Mouse (Mus musculus): Measurements from ENCODE around the gene 2510002D24Rik. TPM values are rescaled to one million over a fixed set of nuclear protein-coding genes. Genes with fewer than 3 reads are reported as not detected.

The 2510002D24Rik gene
- total and polyA plus RNA-seq, 2 experiments from 2014 or later: 32.8 to 55.4 TPM

GRCm38 (mm10) chr16:18876091-18876441 lies 39.7 kb downstream of the 2510002D24Rik start:
- Histone ChIP-seq H3K36me3 (ENCODE audit: insufficient read depth, low read length) (peaks cover 21% of the 10 kb centered on the region), H3K27me3 (ENCODE audit: insufficient read depth, low read length) (no peaks in the 10 kb centered on the region), H3K27ac (ENCODE audit: low read depth, low read length) (peak overlapping the region; percentile 88), H3K4me3 (ENCODE audit: low read depth, low read length) (peak overlapping the region; percentile 89), H3K4me1 (ENCODE audit: insufficient read depth, low read length) (peaks cover 4% of the 10 kb centered on the region; the same call in 1 of the 2 replicates), H3K4me2 (ENCODE audit: low read depth, low read length, poor library complexity, severe bottlenecking) (peak overlapping the region; percentile 75), H3K9me3 (ENCODE audit: low read length) (no peaks in the 10 kb centered on the region), H3K9ac (replicated peaks; ENCODE audit: low read length, poor library complexity, severe bottlenecking) (peak overlapping the region; percentile 81)
- DNase-seq (ENCODE audit: low spot score) (no peak), ATAC-seq (ENCODE audit: low FRiP score) (no peak; the same call in 1 of the 2 replicates)
- TF ChIP-seq CTCF (IDR thresholded peaks at IDR 0.05): no peak
- WGBS: under 1% methylated on average over 17 of the region's 17 CpGs

DNA sequence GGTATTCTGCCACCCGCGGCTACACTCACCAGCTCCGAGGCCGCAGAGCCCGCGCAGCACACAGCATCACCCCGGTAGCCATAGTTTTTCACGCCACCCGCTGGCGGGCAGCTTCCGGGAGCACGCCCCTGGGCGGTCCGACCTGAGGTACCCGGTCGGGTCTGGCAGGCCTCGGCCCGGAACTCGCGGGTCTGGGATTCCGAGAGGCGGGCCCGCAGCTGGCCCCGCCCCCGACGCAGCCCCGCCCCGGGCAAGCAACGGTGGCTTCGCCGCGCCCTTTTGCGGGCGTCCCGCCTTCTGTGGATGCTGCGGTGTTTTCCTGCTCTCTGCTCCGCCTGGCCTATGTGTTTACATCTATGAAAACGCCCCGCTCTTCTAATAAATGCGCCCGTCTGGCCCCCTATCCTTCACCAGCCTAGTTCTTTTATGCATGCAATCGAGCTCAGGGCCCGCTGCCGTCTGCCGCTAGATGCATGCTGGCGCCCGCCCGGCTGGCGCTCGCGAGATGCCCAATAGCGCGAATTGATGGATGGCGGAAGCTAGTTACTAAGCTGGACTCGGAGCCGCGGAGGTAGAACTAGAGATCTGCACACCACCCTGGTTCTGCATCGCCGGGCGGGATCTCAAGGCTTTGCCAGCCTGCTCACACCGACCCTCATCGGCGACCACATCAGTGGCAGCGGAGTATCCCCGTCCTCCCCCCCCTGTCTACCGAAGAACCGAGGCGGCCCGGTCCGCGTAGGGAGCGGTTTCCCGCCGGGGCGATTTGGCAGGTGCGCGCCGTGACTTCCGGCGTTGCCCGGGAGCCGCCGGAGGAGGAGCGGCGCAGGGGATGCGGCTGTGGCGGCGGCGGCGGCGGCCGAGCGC lies 40.3 kb downstream of the 2510002D24Rik start, which contains the start of the genes Mrpl40 and Hira:
Gene Mrpl40, minus strand, starts transcription at position 421 of the 867 bp plus-strand sequence.
Gene Hira, plus strand, starts transcription at position 596 of the 867 bp plus-strand sequence.
- peaks cover 21% of the 10 kb centered on the region for H3K36me3 ChIP-seq (ENCODE audit: insufficient read depth, low read length)
- peak; percentile 90 for DNase-seq (ENCODE audit: low spot score)
- H3K9ac ChIP-seq (replicated peaks; ENCODE audit: low read length, poor library complexity, severe bottlenecking): peak within 1 kb of the TSS; percentile 81
- no peaks in the 10 kb centered on the region for H3K9me3 ChIP-seq (ENCODE audit: low read length)
- no peaks in the 10 kb centered on the region for H3K27me3 ChIP-seq (ENCODE audit: insufficient read depth, low read length)
- 1% methylated on average over 83 of the region's 93 CpGs for WGBS
- peaks cover 4% of the 10 kb centered on the region; the same call in 1 of the 2 replicates for H3K4me1 ChIP-seq (ENCODE audit: insufficient read depth, low read length)
- peak within 1 kb of the TSS; percentile 75 for H3K4me2 ChIP-seq (ENCODE audit: low read depth, low read length, poor library complexity, severe bottlenecking)
- H3K27ac ChIP-seq (ENCODE audit: low read depth, low read length): peak within 1 kb of the TSS; percentile 88
- ATAC-seq (ENCODE audit: low FRiP score): peak; percentile 90
- H3K4me3 ChIP-seq (ENCODE audit: low read depth, low read length): peak within 1 kb of the TSS; percentile 89
- TF ChIP-seq CTCF (IDR thresholded peaks at IDR 0.05): no peak

DNA sequence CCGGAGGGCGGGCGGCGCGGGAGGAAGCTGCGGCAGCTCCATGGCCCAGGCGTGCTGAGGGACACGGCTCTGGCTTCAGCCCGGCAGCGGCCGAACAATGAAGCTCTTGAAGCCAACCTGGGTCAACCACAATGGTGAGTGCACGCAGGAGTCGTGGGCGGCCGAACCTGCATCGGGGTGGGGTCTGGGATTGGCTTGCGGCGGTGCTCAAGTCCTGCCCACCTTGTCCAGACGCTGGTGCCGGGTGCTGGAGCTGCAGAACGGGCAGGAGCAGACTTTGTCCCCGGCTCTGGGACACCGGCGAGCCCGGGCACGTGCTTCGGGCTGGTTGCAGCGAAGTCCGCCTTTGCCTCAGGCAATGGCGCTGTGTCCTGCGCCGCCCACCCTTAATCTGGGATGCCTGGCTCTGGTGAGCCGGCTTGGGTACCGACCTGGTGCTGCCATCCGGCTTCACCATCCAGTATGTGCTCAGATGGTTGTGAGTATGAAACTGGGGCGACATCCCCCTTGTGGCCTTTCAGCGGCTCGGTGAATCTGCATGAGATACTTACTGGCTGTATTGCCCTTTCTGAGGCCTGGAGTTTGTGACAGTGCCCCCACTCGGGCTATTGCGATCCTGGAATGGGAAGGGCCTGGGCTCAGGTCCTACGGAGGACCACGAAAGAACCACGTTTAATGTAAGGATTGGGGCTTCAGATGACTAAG lies 41.2 kb downstream of the 2510002D24Rik start:
- H3K4me2 ChIP-seq (ENCODE audit: low read depth, low read length, poor library complexity, severe bottlenecking): peak overlapping the region; percentile 75
- H3K4me3 ChIP-seq (ENCODE audit: low read depth, low read length): peak overlapping the region; percentile 89
- TF ChIP-seq CTCF (IDR thresholded peaks at IDR 0.05): peak; percentile 70
- under 1% methylated on average over 38 of the region's 43 CpGs for WGBS
- peak overlapping the region; percentile 81 for H3K9ac ChIP-seq (replicated peaks; ENCODE audit: low read length, poor library complexity, severe bottlenecking)
- no peaks in the 10 kb centered on the region for H3K9me3 ChIP-seq (ENCODE audit: low read length)
- no peaks in the 10 kb centered on the region for H3K27me3 ChIP-seq (ENCODE audit: insufficient read depth, low read length)
- peak overlapping the region; percentile 88 for H3K27ac ChIP-seq (ENCODE audit: low read depth, low read length)
- peak; percentile 44 for ATAC-seq (ENCODE audit: low FRiP score)
- peaks cover 4% of the 10 kb centered on the region; the same call in 1 of the 2 replicates for H3K4me1 ChIP-seq (ENCODE audit: insufficient read depth, low read length)
- peak; percentile 85 for DNase-seq (ENCODE audit: low spot score)
- H3K36me3 ChIP-seq (ENCODE audit: insufficient read depth, low read length): peaks cover 13% of the 10 kb centered on the region

GRCm38 (mm10) chr16:18878091-18878720 lies 41.8 kb downstream of the 2510002D24Rik start:
- Histone ChIP-seq H3K4me1 (ENCODE audit: insufficient read depth, low read length) (peaks cover 4% of the 10 kb centered on the region; the same call in 1 of the 2 replicates), H3K4me3 (ENCODE audit: low read depth, low read length) (peak overlapping the region; percentile 89), H3K36me3 (ENCODE audit: insufficient read depth, low read length) (peaks cover 9% of the 10 kb centered on the region), H3K27ac (ENCODE audit: low read depth, low read length) (peak overlapping the region; percentile 88), H3K9ac (replicated peaks; ENCODE audit: low read length, poor library complexity, severe bottlenecking) (peak overlapping the region; percentile 81), H3K9me3 (ENCODE audit: low read length) (no peaks in the 10 kb centered on the region), H3K4me2 (ENCODE audit: low read depth, low read length, poor library complexity, severe bottlenecking) (peak overlapping the region; percentile 75), H3K27me3 (ENCODE audit: insufficient read depth, low read length) (no peaks in the 10 kb centered on the region)
- ATAC-seq (ENCODE audit: low FRiP score) (peak; percentile 1; the same call in 1 of the 2 replicates), DNase-seq (ENCODE audit: low spot score) (no peak)
- TF ChIP-seq CTCF (IDR thresholded peaks at IDR 0.05): peak; percentile 30
- 21% methylated on average over 20 of the region's 20 CpGs for WGBS

DNA sequence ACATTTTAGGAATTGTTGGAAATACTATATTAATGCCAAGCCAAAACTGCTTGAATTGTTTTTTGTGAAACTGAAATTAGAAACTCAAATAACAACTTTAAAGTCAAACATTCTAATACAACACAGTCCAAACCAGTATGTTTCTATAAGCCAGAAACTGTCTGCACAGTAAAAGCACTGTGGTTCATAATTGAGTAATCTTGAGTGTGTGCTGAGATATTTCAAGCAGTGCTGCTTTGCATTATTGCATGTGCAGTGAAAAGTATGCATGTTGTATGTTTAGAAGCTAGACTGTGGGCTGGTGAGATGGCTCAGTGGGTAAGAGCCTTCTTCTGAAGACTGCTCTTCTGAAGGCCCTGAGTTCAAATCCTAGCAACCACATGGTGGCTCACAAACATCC lies 47.7 kb downstream of the 2510002D24Rik start:
- no peak for ATAC-seq (ENCODE audit: low FRiP score)
- Histone ChIP-seq H3K36me3 (ENCODE audit: insufficient read depth, low read length) (peaks cover 3% of the 10 kb centered on the region; the same call in 1 of the 2 replicates), H3K4me2 (ENCODE audit: low read depth, low read length, poor library complexity, severe bottlenecking) (no peak overlapping the region), H3K4me1 (ENCODE audit: insufficient read depth, low read length) (peaks cover 4% of the 10 kb centered on the region; the same call in 1 of the 2 replicates), H3K27ac (ENCODE audit: low read depth, low read length) (no peak overlapping the region), H3K9me3 (ENCODE audit: low read length) (no peaks in the 10 kb centered on the region), H3K27me3 (ENCODE audit: insufficient read depth, low read length) (no peaks in the 10 kb centered on the region), H3K9ac (replicated peaks; ENCODE audit: low read length, poor library complexity, severe bottlenecking) (no peak overlapping the region), H3K4me3 (ENCODE audit: low read depth, low read length) (no peak overlapping the region)
- DNase-seq (ENCODE audit: low spot score): no peak
- no peak for TF ChIP-seq CTCF (IDR thresholded peaks at IDR 0.05)

Other genes with a start within 250 kb of the 2510002D24Rik start
- 0.52 and 1.3 TPM in 2 replicates for gene Tbx1, start 245.9 kb upstream of the 2510002D24Rik start, total RNA-seq (2014; rRNA removed)
- 0.70 and 0.81 TPM in 2 replicates for gene Tbx1, start 245.9 kb upstream of the 2510002D24Rik start, polyA plus RNA-seq (2015; fragmentation: Nextera tagmentation; extraction: Ambion mirVana)
- 28.6 and 39.4 TPM in 2 replicates for gene Gp1bb, start 214.2 kb upstream of the 2510002D24Rik start, total RNA-seq (2014; rRNA removed)
- gene Gp1bb, start 214.2 kb upstream of the 2510002D24Rik start, polyA plus RNA-seq (2015; fragmentation: Nextera tagmentation; extraction: Ambion mirVana): 11.6 and 11.9 TPM in 2 replicates
- gene Gm49601, start 210.2 kb upstream of the 2510002D24Rik start, total RNA-seq (2014; rRNA removed): 14.2 and 33.6 TPM in 2 replicates
- gene Gm49601, start 210.2 kb upstream of the 2510002D24Rik start, polyA plus RNA-seq (2015; fragmentation: Nextera tagmentation; extraction: Ambion mirVana): 3.4 and 7.0 TPM in 2 replicates
- gene Sept5, start 206.6 kb upstream of the 2510002D24Rik start, total RNA-seq (2014; rRNA removed): 376 and 407 TPM in 2 replicates
- 247 and 258 TPM in 2 replicates for gene Sept5, start 206.6 kb upstream of the 2510002D24Rik start, polyA plus RNA-seq (2015; fragmentation: Nextera tagmentation; extraction: Ambion mirVana)
- 139 and 181 TPM in 2 replicates for gene Cldn5, start 59.7 kb upstream of the 2510002D24Rik start, total RNA-seq (2014; rRNA removed)
- gene Cldn5, start 59.7 kb upstream of the 2510002D24Rik start, polyA plus RNA-seq (2015; fragmentation: Nextera tagmentation; extraction: Ambion mirVana): 115 and 137 TPM in 2 replicates
- 58.1 and 60.9 TPM in 2 replicates for gene Ufd1, start 24.8 kb upstream of the 2510002D24Rik start, total RNA-seq (2014; rRNA removed)
- gene Ufd1, start 24.8 kb upstream of the 2510002D24Rik start, polyA plus RNA-seq (2015; fragmentation: Nextera tagmentation; extraction: Ambion mirVana): 115 and 116 TPM in 2 replicates
- 3.3 and 4.8 TPM in 2 replicates for gene Cdc45, start 24.6 kb upstream of the 2510002D24Rik start, total RNA-seq (2014; rRNA removed)
- gene Cdc45, start 24.6 kb upstream of the 2510002D24Rik start, polyA plus RNA-seq (2015; fragmentation: Nextera tagmentation; extraction: Ambion mirVana): 2.8 and 3.0 TPM in 2 replicates
- not detected in 2 replicates for gene Gm28539, start within 50 bp of the 2510002D24Rik start, total RNA-seq (2014; rRNA removed)
- gene Gm28539, start within 50 bp of the 2510002D24Rik start, polyA plus RNA-seq (2015; fragmentation: Nextera tagmentation; extraction: Ambion mirVana): 0.17 and 0.27 TPM in 2 replicates
- gene Mrpl40, start 40.3 kb downstream of the 2510002D24Rik start, total RNA-seq (2014; rRNA removed): 27.6 and 27.9 TPM in 2 replicates
- 78.4 and 82.6 TPM in 2 replicates for gene Mrpl40, start 40.3 kb downstream of the 2510002D24Rik start, polyA plus RNA-seq (2015; fragmentation: Nextera tagmentation; extraction: Ambion mirVana)
- gene Hira, start 40.5 kb downstream of the 2510002D24Rik start, total RNA-seq (2014; rRNA removed): 65.0 and 73.1 TPM in 2 replicates
- gene Hira, start 40.5 kb downstream of the 2510002D24Rik start, polyA plus RNA-seq (2015; fragmentation: Nextera tagmentation; extraction: Ambion mirVana): 15.0 and 19.2 TPM in 2 replicates

Data from midbrain, postnatal 0 days (tissue).